Mouse (Mus musculus) activated CD4-positive, CD25-positive, alpha-beta regulatory T cell, adult 9 weeks (primary cell): ENCODE results near the gene Trp73. TPM values are rescaled to one million over a fixed set of nuclear protein-coding genes. Genes with fewer than 3 reads are reported as not detected.

Source experiments
- polyA plus RNA-seq: library from polyadenylated mRNA; unstranded; fragments of 100-300 nt; shearing (Covaris generic); gene quantifications from one replicate; pipeline ENCODE4 v1.2.1, GENCODE M21; 2017

Trp73 gene
- 0.20 TPM for polyA plus RNA-seq

DNA sequence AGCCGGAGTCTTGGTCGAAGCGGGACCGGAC lies at the start of gene Trp73:
TSS of gene Trp73 (minus strand) at position 27 of the 31 bp plus-strand sequence.

DNA sequence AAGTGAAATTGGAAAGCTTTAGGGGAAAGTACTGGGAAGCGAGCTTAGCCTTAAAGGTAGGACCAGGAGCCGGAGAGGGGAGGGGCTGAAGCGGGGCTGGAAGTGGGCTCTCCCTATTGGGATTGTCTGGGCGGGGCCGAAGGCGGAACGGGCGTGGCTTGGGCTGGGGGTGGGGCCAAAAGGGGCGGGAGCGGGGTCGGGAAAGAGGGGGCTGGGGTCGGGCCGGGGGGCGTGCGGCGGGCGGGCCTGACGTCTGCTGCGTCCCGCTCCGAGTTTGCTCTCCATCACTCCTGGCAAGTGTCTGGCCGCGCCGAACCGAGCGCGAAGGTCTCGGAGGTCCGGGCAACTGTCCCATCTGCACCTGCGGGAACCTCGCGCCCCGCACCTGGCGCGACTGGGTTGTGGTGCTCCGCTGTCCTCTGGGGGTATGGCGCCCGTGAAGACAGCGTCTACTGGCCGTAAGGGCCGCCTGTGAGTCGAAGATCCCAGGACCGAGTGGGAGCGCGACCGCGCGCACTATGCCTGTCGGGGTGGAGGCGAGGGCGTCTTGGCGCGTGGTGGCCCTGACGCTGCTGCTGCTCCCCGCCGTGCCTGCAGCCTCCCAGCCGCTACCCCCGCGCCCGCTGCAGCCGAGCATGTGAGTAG lies 30.6 kb upstream of the Trp73 start, which contains the start of gene Megf6:
TSS of gene Megf6 (plus strand) at position 225 of the 645 bp plus-strand sequence.

DNA sequence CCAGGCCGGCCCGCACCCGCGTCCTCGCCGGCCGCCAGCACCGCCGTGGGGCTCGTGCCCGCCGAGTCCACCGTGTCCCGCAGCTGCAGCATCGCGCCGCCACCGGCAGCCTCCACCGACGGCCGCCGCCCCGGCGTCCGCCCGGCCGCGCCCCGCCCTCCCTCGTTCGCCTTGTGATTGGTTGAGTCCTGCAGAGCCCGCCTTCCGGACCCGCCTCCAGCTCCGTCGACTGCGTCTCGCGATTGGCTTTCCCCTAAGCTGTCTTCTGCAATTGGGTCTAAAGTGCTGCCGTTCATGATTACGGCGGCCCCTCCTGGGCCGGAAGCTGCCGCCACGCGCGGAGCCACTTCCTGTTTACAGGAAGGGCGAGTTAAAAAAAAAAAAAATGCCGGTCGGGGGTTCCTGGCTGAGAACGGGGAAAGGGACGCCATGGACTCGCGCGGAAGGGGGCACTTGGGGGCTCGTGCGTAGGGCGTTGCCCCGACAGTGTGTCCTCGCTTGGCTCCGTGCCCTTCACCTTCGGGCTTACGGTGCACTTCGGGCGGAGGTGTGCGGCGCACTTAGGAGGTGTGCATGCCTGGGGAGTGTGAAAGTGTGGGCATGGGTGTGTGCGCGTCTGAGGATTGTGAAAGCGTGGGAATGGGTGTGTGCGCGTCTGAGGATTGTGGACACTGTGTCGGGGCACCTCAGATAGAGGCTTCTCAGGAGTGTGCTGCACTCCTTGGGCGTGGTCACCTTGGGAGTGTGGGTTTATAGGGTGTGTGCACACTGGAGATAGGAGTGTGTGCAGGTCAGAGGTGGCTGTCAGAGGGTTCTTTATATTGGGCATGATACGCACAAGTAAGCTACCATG lies 20.8 kb upstream of the Trp73 start, which contains the start of gene Tprgl:
TSS of gene Tprgl (minus strand) at position 129 of the 853 bp plus-strand sequence.

DNA sequence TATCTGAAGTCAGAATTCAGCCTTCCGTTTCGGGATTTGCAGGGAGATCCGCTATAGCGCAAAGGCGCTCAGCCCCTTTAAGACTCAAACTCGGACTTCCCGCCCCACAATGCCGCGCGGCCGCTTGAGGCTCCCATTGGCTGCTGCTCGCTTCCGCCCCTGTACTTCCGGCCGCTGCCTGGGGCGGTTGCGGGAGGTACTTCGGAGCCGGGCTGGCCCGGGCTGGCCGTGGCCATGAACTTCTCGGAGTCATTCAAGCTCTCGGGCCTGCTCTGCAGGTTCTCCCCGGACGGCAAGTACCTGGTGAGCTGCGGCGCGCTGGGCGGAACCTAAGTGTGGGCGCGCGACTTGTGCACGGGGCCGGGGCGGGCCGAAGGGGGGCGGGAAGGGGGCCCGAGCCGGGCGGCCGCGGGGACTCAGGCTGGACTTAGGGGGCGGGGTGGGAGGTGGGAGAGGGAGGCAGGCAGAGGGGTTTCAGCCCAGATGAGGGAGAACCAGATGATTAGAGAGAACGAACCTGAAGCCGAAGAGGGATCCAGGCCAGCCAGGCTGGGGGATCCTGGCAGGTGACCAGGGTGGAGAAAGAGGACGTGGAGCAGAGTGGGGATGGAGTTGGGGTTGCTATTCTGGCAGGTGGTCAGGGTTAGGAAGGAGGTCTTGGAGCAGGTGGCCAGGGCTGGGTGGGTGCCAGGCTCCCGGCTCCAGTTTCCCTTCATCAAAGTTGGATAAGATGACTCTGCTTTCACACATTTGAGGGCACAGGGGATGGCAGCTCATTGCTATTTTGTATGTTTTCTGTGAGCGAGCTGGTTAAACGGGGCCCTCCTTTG lies 2.4 kb upstream of the Trp73 start, which contains the start of gene Wrap73:
TSS of gene Wrap73 (plus strand) at position 162 of the 830 bp plus-strand sequence.

GRCm38 (mm10) chr4:154042577-154042976 lies 97.4 kb downstream of the Trp73 start, which contains the start of gene Ccdc27:
Gene Ccdc27 (minus strand): TSS chr4:154042677.

GRCm38 (mm10) chr4:154025641-154026440 lies 114.2 kb downstream of the Trp73 start, which contains the start of gene Smim1:
Gene Smim1 (minus strand): TSS chr4:154026230.

DNA sequence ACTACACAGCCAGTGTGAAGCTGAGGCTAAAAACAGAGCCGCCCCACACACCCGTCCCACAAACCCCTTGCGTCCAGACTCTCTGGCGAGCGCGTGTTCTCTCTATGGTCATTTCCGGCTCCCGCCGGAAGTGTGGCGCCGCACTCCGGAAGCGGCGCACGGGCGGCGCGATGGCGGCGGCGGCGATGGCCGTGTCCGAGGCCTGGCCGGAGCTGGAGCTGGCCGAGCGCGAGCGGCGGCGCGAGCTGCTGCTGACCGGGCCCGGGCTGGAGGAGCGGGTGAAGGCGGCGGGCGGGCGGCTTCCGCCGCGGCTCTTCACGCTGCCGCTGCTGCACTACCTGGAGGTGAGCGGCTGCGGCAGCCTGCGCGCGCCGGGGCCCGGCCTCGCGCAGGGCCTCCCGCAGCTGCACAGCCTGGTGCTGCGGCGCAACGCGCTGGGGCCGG lies 128.3 kb downstream of the Trp73 start, which contains the start of gene Lrrc47:
TSS of gene Lrrc47 (plus strand) at position 86 of the 444 bp plus-strand sequence.

Other genes with a start within 250 kb of the Trp73 start
- 81.8 TPM for gene A430005L14Rik, start 183.0 kb downstream of the Trp73 start, polyA plus RNA-seq
- gene Dffb, start 165.1 kb downstream of the Trp73 start, polyA plus RNA-seq, result 23.5 TPM
- 8.5 TPM for gene Cep104, start 165.0 kb downstream of the Trp73 start, polyA plus RNA-seq
- 2.4 TPM for gene Lrrc47, start 128.5 kb downstream of the Trp73 start, polyA plus RNA-seq
- gene Smim1, start 114.0 kb downstream of the Trp73 start, polyA plus RNA-seq, result 1.5 TPM
- not detected for gene Ccdc27, start 97.5 kb downstream of the Trp73 start, polyA plus RNA-seq
- 39.8 TPM for gene Wrap73, start 2.2 kb upstream of the Trp73 start, polyA plus RNA-seq
- 22.9 TPM for gene Tprgl, start 20.5 kb upstream of the Trp73 start, polyA plus RNA-seq
- not detected for gene Megf6, start 30.5 kb upstream of the Trp73 start, polyA plus RNA-seq
- 0.32 TPM for gene Arhgef16, start 161.5 kb upstream of the Trp73 start, polyA plus RNA-seq
- gene B230104I21Rik, start 195.9 kb upstream of the Trp73 start, polyA plus RNA-seq, result not detected